Mouse (Mus musculus): ENCODE measurements around the gene Dmrt1.

Gene Dmrt1

DNA sequence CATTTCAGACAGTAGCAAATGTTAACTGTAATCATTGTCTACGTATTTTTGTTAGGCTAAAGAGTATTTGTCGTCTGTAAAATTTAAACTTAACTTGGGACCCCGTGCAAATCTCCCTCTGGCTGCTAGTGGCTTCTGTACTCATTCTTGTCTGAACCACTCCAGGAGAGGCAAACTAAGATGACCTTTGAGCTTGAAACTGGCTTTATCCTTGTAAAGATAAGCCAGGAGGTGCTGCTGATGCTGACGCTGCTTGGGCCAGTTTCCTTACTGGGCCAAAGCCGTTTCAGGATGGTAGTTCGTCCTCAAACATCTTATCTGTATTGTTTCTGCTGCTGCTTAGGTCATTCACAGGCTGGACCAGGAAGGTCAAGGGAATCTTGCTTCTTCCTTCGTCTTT, 64.4 kb downstream of the Dmrt1 start:
- DNase-seq (ENCODE audit: low spot score), result no peak

DNA sequence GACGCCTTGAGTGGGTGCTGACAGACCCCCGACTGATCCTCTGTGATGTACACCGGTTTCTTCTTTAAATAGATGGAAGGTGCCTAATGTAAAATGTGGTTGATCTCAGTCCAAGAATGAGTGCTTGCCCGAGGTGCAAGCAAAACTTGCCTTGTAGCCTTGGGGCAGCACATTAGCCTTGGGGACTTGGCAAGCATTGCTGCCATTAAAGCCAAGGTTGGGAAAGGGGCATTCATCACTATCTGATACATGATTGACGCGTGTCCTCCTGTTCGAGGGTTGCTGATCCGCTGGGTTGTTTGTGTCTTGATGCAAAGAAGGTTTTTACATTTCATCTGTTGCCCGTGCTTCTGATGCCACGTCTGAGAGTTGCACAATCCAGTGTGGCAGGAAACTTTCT, 69.0 kb downstream of the Dmrt1 start:
- DNase-seq (ENCODE audit: low spot score), result no peak

DNA sequence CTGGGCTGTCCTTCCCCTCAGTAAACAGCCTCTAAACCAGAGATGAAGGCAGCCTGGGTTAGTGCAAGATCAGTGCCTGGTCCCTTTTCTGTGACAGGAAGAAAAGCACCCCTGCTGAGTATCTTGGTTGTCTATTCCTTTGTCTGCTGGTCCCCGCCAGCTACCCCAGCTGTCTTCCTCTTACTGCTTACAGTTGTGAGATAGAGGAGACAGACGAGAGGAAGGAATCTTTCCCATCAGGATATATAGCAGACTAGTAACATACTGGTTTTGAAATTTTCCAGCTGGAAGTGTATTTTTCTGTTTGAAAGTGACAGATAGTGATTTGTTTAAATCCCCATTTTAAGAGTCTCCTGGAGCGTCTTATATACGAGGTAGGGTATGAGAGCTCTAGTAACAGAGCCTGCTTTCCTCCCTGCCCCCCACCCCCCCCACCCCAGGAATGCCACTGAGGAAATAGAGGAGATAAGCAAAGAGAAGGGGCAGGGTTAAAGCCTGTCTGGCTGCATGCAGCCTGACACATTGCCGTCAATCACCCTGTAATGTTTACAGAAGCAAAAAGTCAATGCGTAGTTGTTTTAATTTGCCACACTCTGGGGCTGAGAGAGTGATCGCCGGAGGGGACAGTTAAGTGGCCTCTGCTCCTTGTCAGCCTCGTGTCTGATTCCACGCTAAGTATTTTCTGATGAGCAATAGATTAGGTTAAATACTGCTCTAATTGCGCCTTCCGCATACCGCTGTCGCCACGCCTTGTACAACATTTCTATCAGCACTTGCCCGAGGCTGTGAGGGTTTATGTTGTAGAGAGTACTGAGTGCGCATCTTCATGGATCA, 69.8 kb downstream of the Dmrt1 start:
- DNase-seq (ENCODE audit: low spot score), result no peak

DNA sequence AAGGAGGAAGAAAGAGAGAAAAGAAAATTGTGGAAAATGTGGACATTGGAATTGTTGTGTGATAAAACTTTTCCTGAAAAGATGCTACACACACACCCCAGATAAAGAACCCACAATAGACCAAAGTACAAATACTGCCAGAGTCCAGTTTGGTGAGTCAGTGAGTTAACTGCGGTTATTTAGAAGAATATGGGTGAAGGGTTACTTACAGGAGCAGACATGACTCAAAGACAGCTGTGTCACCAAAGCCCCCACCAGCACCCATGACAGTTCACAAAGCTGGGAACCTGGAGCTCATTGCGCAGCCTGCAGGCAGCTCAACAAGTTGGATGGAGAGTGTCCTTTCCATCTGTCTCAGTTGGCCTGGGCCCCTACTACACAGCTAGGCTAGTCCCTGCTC, 72.9 kb downstream of the Dmrt1 start:
- no peak for DNase-seq (ENCODE audit: low spot score)

DNA sequence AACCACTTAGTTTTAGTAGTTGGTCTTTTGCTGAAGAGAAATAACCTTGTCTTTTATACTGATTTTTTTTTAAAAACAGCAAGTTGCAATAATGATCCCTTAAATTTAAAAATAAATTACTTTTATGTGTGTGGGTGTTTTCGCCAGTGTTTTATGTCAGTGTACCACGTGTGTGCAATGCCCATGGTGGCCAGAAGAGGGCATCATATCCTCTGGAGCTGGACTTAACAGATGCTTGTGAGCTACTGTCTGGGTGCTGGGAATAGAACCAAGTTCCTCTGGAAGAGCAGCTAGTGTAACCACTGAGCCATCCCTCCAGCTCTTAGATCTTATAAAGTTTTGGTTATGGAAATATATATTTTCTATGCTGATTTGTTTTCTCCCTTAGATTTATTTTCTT, 74.0 kb downstream of the Dmrt1 start:
- DNase-seq (ENCODE audit: low spot score), result no peak

DNA sequence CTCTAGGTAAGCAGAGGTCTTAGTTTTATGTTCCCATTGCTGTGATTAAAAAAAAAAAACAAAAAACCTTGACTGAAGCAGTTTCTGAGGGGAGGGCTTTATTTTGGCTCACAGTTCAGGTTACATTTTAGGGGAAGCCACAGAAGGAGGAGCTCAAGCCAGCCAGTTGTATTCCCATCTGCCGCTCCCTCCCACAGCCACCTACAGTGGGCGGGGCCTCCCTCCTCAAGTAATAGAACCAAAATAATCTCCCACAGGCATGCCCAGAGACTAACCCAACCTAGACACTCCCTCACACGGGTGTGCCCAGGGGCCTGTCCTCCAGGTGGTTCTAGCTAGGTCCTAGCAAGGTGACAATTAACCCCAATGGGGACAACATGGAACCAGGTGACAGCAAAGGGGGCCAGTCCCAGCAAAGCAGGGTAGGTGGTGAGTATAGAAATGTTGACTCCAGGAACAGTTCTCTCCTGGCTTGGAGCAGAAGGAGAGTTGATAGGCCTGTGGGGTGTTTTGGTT, 92.4 kb downstream of the Dmrt1 start:
- DNase-seq (ENCODE audit: low spot score), result no peak

DNA sequence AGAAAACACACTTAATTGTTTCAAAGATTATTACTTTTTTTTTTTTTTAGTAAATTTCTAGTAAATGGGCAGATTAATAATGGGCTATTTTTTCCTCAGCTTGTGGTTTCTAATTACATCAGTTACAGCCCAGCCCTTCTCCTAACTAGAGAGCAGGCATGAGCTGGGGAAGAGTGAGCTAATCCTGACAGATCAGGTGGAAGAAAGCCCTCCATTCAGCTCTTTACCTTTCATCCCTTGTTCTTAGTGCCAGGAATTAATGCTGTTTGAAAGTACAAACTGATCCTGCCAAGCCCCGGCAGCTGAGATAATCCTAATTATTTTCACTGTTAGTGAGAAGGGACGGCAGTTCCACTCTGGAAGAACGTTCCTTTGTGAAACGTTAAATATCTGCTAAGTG, 93.2 kb downstream of the Dmrt1 start:
- DNase-seq (ENCODE audit: low spot score), result no peak

DNA sequence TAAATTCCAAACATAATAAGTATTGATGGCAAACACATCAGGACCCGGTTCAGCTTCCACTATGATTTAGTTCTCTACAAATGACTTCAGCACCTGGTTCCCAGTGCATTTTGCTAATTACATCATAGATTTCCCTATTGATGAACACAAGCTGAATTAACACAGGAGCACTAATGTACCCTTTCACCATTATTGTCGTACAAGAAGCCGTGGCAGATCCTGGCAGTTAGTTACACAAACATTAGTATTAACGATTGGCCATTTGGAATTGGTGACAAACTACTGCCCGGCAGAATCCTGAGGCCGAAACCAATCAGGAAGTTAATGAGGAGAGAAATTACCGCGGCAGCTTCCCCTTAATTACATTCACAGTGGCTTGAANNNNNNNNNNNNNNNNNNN, 96.5 kb downstream of the Dmrt1 start:
- no peak for DNase-seq (ENCODE audit: low spot score)

DNA sequence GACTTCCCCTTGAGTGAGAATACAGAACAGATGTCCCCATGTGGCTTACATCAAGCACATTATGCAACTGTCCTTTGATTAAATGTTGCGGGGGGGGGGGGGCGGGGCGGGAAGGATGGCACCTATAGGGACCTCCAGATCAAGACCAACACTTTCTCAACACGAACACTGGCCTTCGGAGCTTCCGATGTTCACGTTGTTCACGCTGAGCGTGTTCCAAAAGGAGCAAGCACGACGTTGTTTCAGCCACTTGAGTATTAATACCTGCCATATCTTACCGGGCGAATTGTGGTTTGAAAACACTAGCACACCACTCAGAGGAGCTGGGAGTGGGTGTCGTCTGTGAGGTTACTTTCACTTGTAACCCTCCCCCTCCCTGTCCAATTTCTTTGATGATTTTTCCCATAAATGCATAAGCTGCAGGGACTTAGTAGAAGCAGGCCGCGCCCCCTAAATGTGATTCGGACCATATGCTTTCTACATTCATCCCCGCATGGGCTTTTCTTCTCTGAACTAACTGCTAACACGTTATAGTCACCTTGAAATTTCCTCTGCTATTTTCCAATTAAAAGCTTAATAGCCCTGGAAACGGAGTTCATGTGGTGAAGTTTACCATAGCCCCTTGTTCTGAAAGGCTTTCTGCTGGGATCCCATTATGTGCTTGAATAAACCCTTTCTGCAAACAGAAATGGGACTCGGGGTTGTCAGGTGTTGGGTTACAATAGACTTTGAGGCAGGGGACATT, 102.2 kb downstream of the Dmrt1 start:
- no peak for DNase-seq (ENCODE audit: low spot score)

DNA sequence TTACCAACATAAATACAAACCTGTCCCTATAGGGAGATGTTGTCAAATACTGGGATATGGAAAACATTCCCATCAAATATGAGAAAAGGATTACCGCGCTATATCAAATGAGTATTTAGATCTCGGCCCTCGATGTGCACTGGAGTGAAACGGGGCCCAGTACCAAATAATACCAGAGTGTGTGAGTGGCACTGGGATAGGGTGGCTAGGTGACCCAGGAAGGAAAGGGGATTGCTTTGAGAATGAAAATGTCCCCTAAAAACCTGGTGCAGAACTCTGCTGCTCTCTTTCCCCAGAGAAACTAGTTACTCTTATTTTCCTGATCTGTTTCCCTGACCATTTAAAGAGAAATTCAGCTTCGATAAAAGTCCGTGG, 102.8 kb downstream of the Dmrt1 start:
- no peak for DNase-seq (ENCODE audit: low spot score)

DNA sequence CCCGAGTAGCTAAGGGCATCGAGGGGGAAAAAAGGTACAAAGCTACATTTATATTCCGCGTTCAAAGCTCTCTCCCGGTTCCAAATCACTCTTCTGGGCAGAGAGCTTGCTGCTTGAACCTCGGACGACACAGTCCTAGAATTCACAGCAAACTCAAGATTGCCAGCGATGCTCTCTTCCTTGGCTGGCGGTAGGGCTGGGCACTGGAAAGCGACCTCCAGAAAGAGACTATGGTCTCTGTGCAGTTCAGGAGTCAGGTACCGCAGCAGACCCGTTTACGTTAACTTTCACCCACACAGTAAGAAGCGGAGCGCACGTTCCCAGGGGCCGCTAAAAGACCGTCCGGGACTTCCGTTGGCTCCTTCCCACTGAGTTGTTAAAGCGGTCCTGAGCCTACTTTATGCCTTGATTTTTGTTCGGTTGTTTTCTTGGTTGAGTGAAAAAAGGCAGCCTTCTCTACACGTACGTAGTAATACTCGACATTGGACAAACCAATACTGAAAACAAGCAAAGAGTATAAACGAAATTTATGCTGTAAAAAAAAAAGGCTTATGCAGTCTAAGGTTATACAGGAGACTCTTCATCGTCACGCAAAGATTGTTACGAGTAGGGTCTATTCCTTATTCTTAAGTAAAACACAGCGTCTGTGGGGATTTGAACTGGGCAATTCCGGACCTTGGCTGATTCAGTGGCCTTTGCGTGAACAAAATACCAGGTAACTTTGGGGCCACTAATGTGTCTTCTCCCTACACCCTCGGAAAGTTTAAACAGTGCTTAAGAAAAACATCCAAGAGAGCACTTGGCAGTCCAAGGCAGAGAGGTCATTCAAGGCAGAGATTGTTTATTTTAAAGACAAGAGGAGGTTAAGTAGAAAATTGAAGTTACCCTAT, 103.8 kb downstream of the Dmrt1 start:
- DNase-seq (ENCODE audit: low spot score), result no peak

DNA sequence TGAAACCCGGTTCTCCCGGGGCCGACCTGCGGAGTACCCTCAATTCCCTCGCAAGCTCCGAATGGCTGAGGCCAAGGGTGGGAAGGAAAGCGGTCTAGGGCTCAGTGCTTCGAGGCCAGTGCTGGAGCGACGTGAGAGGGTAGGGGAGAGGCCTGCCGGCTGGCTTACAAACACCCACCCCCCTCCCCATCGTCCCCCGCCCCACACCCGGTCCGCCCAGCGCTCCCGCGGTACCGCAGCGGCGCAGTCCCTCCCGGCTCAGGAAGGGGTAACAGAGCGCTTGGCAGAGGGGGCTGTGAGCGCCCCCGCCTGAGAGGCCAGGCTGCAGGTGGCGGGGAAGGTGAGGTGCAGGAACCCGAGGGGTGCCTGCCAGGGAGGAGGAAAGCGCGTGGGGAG, 104.6 kb downstream of the Dmrt1 start, which contains the start of gene Dmrt3:
Gene Dmrt3, plus strand, starts transcription at position 287 of the 396 bp plus-strand sequence.
- no peak for DNase-seq (ENCODE audit: low spot score)

DNA sequence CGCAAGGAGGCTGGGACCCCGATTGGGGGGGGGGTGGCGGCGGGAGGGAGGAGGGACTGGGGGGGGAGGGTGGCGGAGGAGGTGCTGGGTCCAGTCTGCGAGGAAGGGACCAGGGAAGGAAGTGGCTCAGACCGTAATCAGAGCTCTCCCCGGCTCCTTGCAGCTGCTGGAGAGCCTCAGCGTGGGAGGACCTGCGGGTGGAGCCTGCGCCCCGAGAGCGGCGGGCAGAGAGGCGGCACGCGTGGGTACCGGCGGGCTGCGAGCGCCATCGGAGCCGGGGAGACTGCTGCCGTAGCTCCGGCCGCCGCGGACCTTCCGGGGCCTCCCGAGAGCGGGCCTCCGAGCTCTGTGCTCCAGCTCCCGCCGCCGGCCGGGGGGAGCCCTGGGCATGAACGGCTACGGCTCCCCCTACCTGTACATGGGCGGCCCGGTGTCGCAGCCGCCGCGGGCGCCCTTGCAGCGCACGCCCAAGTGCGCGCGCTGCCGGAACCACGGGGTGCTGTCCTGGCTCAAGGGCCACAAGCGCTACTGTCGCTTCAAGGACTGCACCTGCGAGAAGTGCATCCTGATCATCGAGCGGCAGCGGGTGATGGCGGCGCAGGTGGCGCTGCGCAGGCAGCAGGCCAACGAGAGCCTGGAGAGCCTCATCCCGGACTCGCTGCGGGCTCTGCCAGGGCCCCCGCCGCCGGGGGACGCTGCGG, 105.1 kb downstream of the Dmrt1 start:
- DNase-seq (ENCODE audit: low spot score), result no peak

DNA sequence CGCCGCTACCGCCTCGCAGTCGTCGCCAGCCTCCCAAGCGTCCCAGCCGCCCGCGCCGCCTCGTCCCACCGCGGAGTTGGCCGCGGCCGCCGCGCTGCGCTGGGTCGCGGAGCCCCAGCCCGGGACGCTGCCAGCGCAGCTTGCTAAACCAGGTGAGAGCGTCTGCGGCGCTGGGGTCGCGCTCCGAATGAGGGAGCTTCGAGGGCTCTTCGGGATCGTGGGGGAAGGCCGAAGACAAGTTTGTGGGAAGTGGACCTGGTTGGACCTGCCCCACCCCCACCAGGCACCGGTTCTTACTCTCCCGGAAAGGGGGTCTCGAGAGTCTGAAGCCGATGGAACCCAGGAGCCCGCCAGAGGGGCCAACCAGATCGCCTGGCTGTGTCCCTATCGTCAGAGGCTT, 105.7 kb downstream of the Dmrt1 start:
- DNase-seq (ENCODE audit: low spot score), result no peak

DNA sequence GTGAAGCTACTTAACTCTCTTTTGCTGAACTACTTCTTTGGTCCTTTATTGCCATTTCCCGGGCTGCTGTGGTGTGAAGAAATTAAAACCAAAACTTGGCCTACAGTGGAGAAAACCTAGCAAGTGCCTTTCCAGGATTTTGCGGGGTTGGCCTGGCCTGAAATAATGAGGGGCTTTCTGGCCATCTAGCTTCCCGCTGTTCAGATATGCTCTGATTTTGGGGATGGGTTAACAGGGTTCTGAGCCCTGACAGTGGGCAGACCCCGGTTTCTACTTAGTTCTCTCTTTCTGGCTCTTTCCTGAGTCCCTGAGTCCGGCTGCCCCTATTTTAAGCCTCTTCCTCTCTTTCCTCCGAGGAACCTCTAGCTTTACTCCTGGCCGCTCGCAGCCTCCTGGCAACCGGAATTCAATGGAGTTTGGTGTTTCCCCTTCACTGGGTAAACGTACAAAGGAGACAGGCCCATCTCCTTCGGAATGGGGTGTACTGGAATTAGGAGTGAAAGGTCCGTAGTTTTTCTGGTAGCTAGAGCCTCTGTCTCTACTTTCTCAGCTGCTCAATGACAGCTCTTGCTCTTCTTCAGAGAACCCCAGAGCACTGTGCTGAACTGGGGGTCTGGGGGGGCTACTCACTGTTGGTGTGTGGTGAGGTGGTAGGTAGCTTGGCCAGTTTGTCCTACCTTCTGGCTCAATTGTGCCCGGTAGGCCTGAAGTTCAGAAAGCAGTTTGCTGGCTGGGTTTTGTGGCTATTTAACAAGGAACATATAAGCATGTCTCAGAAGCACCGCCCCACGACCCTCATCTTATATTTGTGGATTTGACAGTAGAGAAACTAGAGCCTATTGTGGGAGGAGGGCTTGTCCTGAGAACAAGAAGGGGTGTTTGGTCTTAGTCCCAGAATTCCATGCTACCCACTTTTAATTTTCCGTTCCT, 106.7 kb downstream of the Dmrt1 start:
- DNase-seq (ENCODE audit: low spot score), result no peak

DNA sequence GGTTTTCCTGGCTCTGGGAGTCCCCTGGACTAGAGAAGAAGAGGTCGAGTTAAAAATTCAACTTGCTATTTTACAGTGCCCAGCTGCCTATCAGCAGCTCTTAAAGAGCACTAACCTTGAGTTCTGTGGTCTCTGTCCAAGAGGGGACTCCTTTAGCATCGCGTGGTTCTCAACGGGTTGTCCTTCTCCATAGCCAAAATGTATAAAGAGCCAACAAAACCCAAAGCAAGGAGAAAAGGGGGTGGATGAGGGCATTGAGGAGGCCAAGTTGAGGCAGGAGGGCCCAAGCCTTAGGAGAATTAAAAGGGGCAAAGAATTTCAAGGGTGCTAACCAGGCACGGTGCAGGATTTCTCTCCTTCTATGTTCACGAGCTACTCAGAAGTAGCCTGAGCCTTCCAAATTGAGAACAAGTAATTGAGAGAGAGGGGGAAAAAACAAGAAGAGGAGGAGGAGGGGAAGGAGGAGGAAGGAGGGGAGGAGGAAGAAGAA, 107.4 kb downstream of the Dmrt1 start:
- DNase-seq (ENCODE audit: low spot score), result no peak

DNA sequence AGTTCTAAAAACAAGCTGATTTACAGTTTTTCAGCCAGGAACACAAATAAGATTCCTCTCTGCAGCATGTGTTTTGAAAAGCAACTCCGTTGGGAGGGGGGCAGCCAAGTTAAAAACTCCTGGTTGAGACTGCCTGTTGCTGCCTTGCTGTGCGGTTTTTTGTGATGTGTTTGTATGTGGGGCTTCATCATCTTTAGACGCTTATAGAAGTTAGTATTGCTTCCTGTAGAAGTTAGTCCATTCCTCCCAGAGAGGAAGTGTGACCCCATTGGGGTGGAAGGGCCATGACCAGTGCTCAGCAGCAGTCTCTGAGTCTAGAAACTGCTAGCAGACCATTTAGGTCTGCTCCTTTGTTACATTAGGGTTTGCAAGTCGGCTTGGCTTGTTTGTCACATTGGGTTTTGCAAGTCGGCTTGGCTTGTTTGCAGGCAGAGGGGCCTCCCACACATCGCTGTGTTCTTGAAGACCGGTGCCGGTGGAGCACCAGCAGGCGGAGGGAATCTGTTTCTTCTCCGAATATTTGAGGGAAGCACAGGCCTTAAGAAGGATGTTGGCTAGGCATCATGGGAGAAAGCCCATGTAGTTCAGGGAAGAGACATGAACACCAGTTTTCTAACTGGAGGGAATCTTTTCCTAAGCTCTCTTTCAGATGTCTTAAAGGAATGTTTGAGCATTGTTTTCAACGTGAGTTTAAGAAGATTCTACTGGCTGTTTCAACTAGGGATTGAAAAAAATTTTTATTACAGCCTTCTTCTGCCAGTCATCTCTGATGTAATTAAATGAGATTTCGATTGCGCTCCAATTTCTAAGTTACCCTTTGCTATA, 108.3 kb downstream of the Dmrt1 start:
- DNase-seq (ENCODE audit: low spot score), result no peak

DNA sequence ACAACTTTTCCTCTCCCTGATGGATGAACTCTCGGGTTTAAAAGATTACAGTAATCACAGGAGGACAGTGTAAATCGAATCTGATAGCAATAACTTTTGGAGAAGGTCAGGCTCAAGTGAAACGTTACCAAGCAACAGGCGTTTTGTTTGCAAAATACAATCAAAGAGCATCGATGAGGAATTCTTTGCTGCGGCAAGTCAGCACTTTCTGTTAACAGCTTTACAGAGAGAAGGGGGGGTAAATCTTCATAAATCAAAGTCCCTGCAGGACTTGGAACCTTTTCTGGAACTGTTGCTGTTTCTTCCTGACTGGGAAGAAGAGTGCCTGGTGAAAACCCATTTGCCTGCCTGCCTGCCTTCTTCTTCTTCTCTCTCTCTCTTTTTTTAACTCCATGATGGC, 110.5 kb downstream of the Dmrt1 start:
- no peak for DNase-seq (ENCODE audit: low spot score)
